Mouse (Mus musculus): ENCODE data around the gene Gm3095. TPM values are rescaled to one million over a fixed set of nuclear protein-coding genes. Genes with fewer than 3 reads are reported as not detected.

The Gm3095 gene
- not detected in 2 replicates for polyA plus RNA-seq (2012; ENCODE audit: low replicate concordance)

GRCm38 (mm10) chr14:3963247-3963646 is at the start of gene Gm3095:
Gene Gm3095, plus strand, starts transcription at chr14:3963547.

DNA sequence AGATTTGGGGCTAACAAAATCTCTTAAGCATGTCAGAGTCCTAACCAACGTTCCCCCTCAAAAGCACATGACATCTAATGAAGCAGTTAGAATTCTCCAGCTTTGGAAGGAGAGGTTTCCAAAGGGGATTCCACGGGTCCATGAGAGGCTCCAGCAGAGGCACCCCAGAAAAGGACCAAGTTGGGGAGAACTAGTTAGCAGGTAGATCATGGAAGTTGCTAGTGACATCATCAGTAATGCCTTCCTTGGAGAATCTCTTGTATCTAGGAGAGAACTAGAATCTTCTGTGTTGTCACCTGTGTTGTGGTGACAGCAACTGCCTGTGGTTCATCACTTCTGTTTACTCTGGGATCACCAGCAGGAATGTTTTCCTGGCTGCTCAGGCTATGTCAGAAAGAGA is 31.9 kb upstream of the Gm3095 start, which contains the start of gene Gm3029:
TSS of gene Gm3029 (plus strand) at position 301 of the 400 bp plus-strand sequence.

DNA sequence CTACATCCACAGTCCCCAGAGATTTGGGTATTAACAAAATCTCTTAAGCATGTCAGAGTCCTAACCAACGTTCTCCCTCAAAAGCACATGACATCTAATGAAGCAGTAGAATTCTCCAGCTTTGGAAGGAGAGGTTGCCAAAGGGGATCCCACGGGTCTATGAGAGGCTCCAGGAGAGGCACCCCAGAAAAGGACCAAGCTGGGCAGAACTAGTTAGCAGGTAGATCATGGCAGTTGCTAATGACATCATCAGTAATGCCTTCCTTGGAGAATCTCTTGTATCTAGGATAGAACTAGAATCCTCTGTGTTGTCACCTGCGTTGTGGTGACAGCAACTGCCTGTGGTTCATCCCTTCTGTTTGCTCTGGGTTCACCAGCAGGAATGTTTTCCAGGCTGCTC is 34.7 kb downstream of the Gm3095 start, which contains the start of gene Gm3099:
TSS of gene Gm3099 (plus strand) at position 301 of the 400 bp plus-strand sequence.

Other genes with a start within 250 kb of the Gm3095 start
- gene Gm3002, start 153.5 kb upstream of the Gm3095 start, polyA plus RNA-seq (2012; ENCODE audit: low replicate concordance): not detected in 2 replicates
- gene Gm3033, start 117.3 kb upstream of the Gm3095 start, polyA plus RNA-seq (2012; ENCODE audit: low replicate concordance): not detected in 2 replicates
- not detected in 2 replicates for gene Gm2916, start 79.4 kb upstream of the Gm3095 start, polyA plus RNA-seq (2012; ENCODE audit: low replicate concordance)
- gene Gm3029, start 31.8 kb upstream of the Gm3095 start, polyA plus RNA-seq (2012; ENCODE audit: low replicate concordance): not detected in 2 replicates
- not detected in 2 replicates for gene Gm3099, start 34.8 kb downstream of the Gm3095 start, polyA plus RNA-seq (2012; ENCODE audit: low replicate concordance)
- not detected in 2 replicates for gene Gm5796, start 60.4 kb downstream of the Gm3095 start, polyA plus RNA-seq (2012; ENCODE audit: low replicate concordance)
- not detected in 2 replicates for gene Gm3115, start 120.6 kb downstream of the Gm3095 start, polyA plus RNA-seq (2012; ENCODE audit: low replicate concordance)
- not detected in 2 replicates for gene Gm8108, start 147.0 kb downstream of the Gm3095 start, polyA plus RNA-seq (2012; ENCODE audit: low replicate concordance)
- not detected in 2 replicates for gene Gm3127, start 201.5 kb downstream of the Gm3095 start, polyA plus RNA-seq (2012; ENCODE audit: low replicate concordance)
- not detected in 2 replicates for gene Gm2974, start 219.0 kb downstream of the Gm3095 start, polyA plus RNA-seq (2012; ENCODE audit: low replicate concordance)